Mouse (Mus musculus) frontal cortex, postnatal 36 days (tissue): ENCODE data around the gene Tm4sf19.
"Not testable (repeated sequence)": the region's sequence is repeated elsewhere in the genome, so short reads cannot be mapped to it uniquely, and the experiment has no call there.

Experiments used
- DNase-seq, 2 experiments: peaks; one replicate each; pipeline ENCODE4 v3.0.0; 2022; ENCODE audit warnings: low spot score in 2 of 2

Gene Tm4sf19

DNA sequence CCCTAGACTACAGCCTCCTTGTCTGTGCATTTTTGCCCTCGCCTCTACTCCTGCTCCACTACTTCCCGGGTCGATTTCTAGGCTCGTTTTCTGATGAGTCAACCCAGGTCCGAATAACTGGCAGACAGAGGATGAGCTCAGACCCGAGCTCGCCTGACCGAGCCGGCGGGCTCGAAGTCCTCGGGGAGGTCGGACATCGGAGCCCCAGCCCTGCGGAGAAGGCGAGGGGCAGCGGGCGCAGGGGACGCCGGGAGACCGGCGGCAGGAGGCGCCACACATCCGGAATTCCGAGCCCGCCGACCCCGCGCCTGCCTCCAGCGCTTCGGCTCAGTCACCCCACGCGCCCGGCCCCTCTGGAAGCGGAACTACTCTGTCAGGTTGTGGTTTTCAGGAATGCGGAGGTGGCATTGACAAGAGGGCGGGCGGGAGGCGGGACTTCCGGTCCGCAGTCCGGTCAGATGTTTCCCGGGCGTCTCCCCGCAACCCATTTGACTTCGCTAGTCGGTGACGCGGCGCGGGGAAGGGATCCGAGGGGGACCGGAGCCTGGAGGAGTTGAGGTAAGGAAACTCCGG, 30.3 kb downstream of the Tm4sf19 start, which contains the start of gene Pcyt1a:
Pcyt1a (plus strand) TSS at position 448 of the 573 bp plus-strand sequence.
- peak; percentile 88 to 92 for DNase-seq

DNA sequence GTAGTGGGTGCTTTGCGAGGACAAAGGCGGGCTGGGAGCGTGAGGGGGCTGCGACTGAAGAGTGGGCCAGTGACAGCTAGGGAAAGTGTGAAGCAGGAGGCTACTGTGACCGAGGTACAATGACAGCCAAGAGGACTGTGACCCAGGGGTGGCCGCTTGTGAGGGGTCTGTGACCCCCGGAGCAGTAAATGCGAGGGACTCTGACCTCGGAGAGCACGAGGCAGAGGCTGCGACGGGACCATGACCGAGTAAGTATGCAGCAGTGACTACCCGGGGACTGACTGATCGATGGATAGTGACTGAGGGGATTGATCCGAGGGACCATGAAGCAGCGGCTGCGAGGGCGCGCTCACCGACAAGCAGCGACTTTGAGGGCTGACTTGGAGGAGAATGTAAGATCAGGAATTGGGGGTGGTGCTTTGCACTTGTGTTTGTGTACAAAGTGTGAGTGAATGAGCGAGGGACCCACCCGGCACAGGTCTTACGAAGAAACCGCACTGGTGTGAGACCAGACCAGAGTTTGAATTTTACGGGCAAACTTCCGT, 30.8 kb downstream of the Tm4sf19 start:
- no peak for DNase-seq

DNA sequence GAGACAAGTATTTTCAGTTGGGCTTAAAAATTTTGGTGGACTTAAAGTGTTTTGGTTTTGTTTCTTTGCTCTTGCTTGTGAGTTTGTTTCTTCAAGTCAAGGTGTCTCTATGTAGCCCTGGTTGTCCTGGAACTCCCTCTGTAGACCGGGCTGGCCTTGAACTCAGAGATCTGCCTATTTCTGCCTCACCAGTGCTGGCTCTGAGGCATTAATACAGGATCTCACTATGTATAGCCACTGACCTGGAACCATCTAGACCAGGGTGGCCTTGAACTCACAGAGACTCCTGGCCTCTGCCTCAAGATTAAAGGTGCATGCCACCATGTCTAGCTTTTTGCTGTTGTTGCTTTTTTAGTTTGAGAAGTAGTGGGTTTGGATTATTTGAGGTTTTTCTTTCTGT, 31.6 kb downstream of the Tm4sf19 start:
- no peak for DNase-seq

DNA sequence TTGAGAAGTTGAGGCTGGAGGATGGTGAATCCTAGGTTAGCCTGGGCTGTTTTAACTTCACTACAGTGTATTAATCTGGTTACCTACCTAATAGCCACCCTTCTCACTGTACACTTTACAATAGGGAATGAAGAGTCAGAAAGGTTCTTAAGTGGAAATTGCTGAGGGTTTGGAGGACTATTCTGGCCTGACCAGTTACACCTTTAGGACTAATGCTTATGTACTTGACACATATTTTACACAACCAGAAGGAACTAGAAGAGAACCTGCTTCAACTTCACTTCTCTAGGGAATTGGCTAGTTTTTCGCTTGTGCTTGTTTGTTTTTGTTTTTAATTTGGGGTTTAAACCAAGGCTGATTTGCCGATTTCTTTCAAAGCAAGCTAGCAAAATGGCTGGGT, 32.8 kb downstream of the Tm4sf19 start:
- DNase-seq, result no peak

DNA sequence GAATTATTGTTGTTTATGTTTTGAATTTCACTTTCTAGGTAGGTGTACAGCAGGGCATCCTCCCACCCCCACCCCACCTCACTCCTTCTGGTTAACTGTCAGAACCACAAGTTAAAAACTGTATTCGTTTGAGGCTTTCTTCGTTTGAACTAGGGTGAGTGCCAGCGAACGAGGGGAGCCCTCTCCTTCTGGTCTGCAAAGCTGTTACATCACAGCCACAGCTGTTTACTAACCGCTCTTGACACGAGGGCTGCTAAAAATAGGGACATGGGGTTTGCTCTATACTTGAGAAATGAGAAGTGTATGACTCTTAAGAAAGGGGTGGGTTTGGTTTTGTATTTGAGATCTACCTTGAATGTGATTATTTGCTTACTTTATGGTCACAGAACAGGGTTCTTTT, 33.8 kb downstream of the Tm4sf19 start:
- no peak for DNase-seq

DNA sequence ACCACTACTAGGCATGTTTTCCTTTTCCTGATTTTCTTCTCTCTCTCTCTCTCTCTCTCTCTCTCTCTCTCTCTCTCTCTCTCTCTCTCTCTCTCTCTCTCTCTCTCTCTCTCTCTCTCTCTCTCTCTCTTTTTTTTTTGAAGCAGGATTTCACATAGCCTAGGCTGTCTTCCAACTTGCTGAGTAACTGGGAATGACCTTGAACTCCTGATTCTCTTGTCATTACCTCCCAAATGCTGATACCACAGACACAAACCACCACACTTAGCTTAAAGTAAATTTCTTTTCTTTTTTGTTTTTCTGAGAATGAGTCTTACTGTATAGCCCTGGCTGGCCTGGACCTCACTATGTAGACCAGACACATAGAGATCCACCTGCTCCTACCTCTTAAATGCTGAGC, 34.4 kb downstream of the Tm4sf19 start:
- DNase-seq, result no peak

DNA sequence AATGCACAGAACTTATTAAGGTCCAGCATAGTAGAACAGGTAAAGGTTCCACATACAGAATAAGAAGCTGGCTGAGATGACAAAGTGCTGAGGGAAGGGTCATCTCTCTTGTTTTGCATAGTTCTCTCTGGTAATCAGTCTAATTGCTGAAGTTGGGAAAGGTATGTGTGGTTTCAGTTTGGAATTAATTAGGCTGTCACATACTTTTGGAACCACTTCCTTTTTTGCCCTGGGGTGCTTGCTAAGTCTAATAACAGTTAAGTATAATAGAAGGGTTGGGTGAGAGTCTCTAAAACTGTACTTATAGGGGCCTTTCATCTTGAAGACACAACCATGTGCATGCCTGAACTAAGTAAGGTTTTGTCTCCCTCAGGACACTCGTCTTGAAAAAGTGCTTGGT, 36.4 kb downstream of the Tm4sf19 start:
- DNase-seq, result no peak

DNA sequence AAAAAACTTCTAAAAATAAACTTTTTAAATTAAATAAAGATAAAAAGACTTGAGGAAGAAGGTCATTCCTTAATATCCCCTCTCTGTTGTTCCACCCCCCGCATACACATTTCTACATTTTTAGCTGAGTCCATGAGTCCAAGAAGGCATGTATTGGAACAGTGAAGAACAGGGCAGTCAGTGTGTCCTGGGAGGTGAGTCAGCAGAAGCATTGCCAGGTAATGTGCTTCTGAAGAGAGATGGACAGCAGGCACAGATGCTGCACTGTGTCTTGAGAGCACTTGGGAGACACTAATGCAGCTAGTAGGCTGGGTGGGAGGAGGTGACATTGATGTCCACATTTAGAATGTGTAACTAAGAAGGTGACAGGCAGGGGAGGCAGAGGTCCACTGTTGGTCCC, 37.0 kb downstream of the Tm4sf19 start:
- DNase-seq, result no peak

DNA sequence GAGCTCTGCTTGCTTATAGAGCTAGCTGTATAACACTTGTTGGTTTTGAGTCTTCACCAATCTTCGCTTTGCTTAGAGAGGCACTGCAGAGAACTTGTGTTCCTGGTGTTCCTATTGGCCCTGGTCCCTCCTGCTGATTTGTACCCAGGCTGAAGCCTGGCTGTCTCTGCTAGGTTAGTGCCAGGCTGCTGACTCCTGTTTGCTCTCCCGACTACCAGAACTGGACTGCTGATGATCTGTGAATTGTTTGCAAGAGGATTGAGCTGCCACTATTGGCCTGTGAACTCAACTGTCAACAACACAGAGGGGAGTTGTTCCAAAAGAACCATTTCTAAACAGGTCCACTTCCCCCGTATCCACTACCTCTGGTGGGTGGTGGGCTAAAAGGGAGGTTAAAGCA, 41.1 kb downstream of the Tm4sf19 start:
- DNase-seq, result no peak

DNA sequence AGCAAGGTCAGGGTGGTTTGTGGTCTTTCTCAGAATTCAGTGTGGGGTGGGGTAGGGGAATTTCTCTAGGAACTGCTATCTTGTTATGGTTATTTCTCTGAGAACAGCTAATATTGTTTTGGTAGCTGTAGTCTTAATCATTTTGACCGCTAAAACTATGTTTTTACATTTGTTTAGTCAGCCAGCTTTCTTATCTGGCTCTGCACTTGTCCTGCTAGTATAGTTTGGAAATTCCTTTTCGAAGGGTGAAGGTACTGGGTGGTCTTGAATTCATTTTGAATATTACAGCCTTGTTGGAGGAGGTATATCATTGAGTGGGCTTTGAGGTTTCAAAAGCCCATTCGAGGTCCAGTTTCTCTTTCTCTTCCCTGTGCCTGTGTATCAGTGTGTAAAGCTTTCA, 44.3 kb downstream of the Tm4sf19 start:
- DNase-seq, result not testable (repeated sequence)

DNA sequence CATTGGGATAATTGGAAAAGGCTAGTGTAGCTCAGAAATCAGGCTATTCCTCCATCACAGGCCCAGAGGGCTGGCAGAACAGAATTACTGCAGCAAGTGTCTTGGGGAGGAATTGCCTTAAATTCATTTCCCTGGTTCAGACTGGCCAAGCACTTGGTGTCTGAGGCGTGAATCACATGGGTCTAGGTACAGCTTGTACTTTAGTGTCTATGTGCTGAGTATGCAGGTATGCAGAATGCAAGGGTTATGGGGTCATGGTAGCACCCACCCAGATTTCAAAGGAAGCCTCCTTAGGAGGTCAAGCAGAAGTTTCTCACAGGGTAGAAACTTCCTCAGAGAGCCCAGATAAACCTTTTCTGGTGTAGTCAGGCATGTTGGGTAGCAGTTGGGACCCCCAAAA, 45.3 kb downstream of the Tm4sf19 start:
- no peak for DNase-seq

DNA sequence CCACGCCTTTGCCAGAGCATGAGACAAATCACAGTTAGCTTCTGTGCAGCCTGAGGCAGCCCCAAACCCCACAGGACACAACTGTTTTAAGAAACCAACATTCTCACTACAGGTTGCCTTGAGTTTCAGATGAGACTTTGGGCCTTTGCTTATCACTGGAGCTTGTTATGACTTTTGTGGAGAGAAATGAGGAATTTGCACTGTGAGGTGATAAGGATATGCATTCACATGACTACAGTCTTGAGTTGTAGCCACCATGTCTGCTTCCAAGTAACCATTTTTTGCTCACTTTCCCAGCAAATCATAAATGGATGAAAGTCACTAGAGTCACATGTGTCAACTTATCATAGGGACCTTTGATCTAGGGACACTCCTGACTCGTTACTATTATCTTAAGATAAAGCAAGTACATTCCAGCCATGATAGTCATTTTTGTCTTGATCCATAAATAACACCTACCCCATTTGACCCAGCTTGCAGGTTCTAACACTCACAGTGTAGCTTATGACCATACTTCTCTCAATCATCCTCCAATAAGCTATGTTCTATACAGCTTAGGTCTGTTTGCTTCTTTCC, 46.3 kb downstream of the Tm4sf19 start:
- no peak for DNase-seq

DNA sequence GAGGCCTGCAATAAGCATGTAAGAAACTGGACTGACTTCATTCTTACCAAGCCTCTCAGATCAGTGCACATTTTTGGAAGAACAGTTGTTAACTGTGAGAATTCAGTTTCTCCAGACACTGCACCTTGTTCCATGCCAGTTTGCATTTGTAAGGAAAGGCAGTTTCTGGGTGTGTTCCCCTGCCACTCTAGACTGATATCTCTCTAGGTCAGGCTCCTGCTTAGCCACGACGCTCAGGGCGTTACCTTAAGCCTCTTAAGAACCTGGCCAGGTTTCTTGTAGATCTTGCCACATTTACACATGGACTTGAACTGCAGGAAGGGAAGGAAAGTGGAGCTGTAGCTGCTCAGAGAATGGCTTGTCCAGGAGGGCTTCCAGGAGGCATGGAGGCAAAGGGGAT, 49.4 kb downstream of the Tm4sf19 start:
- DNase-seq, result no peak

DNA sequence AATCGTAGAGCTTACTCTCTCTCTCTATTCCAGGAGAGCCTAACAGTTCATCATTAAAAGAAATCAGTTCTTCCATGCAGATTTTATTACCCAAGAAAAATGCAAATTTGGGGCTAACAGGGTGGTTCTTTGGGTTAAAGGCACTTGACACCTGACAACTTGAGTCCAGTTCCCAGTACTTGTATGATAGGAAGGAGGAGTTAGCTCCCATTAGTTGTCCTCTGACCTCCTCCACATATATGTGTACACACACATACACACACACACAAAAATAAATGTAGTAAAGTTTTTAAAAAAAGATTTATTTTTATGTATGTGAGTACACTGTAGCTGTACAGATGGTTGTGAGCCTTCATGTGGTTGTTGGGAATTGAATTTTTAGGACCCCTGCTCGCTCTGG, 49.8 kb downstream of the Tm4sf19 start:
- no peak for DNase-seq

DNA sequence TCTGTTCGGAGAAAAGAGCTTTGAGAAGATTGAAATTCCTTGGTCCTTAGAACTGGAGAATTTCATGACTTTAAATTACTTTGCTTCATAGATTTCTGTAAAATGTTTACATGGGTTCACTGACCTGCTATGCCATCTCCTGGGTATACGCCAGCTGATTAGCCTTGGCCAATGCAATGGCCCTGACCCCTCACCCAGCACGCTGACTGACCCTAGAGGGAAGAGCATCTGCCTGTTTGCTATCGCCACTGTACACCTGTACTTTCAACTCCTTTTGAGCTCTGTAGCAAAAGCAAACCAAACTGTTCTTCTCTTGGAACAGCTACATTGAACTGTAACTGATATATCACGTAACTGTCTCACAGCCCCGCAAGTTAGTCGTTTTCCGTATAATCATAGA, 52.8 kb downstream of the Tm4sf19 start:
- no peak for DNase-seq

DNA sequence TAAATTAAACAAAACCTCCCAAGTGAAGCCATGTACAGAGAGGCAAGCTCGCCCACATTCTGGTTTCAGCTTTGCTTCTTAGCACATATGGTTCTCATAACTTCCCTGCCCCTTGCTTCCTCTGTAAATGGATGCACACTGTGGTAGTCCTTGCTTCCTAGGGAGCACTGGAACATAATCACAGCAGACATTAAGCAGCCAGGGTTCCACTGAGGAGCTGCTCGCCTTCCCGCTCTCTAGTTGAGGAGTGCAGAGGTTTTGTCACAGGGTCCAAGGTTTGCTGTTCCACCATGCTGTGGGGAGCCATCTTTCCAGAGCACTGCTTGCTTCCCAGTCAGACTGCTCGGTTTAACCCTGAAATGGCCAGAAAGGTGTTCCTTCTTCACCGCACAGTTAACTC, 54.3 kb downstream of the Tm4sf19 start:
- DNase-seq, result no peak

DNA sequence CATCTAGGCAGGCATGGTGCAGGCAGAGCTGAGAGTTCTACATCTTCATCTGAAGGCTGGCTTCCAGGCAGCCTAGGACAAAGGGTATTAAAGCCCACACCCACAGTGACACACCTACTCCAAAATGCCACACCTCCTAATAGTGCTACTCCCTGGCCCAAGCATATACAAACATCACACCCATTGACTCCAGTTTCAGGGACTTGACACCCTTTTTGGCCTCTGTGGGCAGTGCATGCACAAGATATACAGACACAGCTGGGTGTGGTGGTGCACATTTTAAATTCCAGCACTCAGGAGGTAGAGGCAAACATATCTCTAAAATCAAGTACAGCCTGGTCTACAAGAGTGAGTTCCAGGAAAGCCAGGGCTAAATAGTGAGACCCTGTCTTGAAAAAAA, 55.8 kb downstream of the Tm4sf19 start:
- no peak for DNase-seq

DNA sequence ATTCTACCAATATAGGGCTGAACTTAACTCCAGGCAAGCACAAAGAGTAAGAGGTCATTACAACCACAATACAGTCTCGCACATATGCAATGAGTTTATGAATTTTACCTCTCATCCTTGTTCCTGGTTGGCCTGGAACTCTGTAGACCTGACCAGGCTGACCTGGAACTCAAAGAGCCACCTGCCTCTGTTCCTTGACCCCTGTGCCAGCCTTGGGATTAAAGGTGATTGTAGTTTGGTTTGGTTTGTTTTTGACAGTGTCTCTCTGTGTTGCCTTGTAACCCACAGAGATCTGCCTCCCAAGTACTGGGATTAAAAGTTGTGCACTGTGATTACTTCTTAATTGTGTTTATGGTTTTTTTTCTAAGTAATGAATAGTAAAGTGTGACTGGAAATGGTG, 56.5 kb downstream of the Tm4sf19 start:
- DNase-seq, result no peak
